Mouse (Mus musculus) lung, postnatal 0 days (tissue): ENCODE data around the gene Axl.

Source experiments
- CTCF ChIP-seq: IDR thresholded peaks from 2 replicates; pipeline ENCODE4 v1.5.1; 2016; ENCODE audit warnings: antibody characterized with exemption, mild to moderate bottlenecking
- EP300 ChIP-seq: IDR thresholded peaks from 2 replicates; pipeline ENCODE4 v1.6.1; 2016; ENCODE audit warnings: antibody characterized with exemption, mild to moderate bottlenecking, control low read depth

GRCm38 (mm10) chr7:25715731-25716271 lies 72.7 kb downstream of the Axl start:
- TF ChIP-seq CTCF: no peak
- TF ChIP-seq EP300: no peak
